ENCODE assay signal across 8 mouse cellular contexts in genomic region chr13:92483348-92483747, GRCm38 (mm10). TPM values are rescaled to one million over a fixed set of nuclear protein-coding genes. Genes with fewer than 3 reads are reported as not detected.
DNase-seq lines count a peak whose midpoint lies in the region; ATAC-seq and TF ChIP-seq lines count a peak whose summit lies in the region.

No protein-coding gene starts in this region.

- TF ChIP-seq CTCF in stomach, postnatal 0 days (IDR thresholded peaks at IDR 0.05; ENCODE audit: low read depth) = peak; percentile 76

- 11% methylated on average over 3 of the region's 3 CpGs for WGBS in embryonic facial prominence, embryonic 11.5 days
- 6% methylated on average over 3 of the region's 3 CpGs for WGBS in heart, embryonic 10.5 days
- 4% methylated on average over 3 of the region's 3 CpGs for WGBS in kidney, embryonic 15.5 days
- WGBS in liver, embryonic 13.5 days (ENCODE audit: insufficient replicate concordance) = 1% methylated on average over 3 of the region's 3 CpGs
- WGBS in stomach, postnatal 0 days = 8% methylated on average over 3 of the region's 3 CpGs

- H3K27me3 ChIP-seq in embryonic facial prominence, embryonic 11.5 days (ENCODE audit: control insufficient read depth, insufficient read depth, low read length) = no peaks in the 10 kb centered on the region
- no peaks in the 10 kb centered on the region for H3K27me3 ChIP-seq in heart, embryonic 10.5 days (ENCODE audit: insufficient read depth, poor library complexity, severe bottlenecking)
- H3K27me3 ChIP-seq in kidney, embryonic 15.5 days = no peaks in the 10 kb centered on the region
- H3K27me3 ChIP-seq in liver, embryonic 13.5 days = no peaks in the 10 kb centered on the region
- no peaks in the 10 kb centered on the region for H3K27me3 ChIP-seq in stomach, postnatal 0 days (ENCODE audit: control insufficient read depth, insufficient read depth, low read length)

- no peaks in the 10 kb centered on the region for H3K4me1 ChIP-seq in embryonic facial prominence, embryonic 11.5 days (ENCODE audit: control insufficient read depth, insufficient read depth, low read length)
- H3K4me1 ChIP-seq in heart, embryonic 10.5 days = no peaks in the 10 kb centered on the region
- H3K4me1 ChIP-seq in kidney, embryonic 15.5 days = no peaks in the 10 kb centered on the region
- 0 out of 2 replicates have a peak, but pooled peaks cover 3% of the 10 kb centered on the region for H3K4me1 ChIP-seq in liver, embryonic 13.5 days (replicated peaks)
- H3K4me1 ChIP-seq in stomach, postnatal 0 days (replicated peaks; ENCODE audit: control insufficient read depth, insufficient read depth) = no peaks in the 10 kb centered on the region

- H3K36me3 ChIP-seq in embryonic facial prominence, embryonic 11.5 days (replicated peaks; ENCODE audit: control insufficient read depth, insufficient read depth, low read depth, low read length) = no peaks in the 10 kb centered on the region
- H3K36me3 ChIP-seq in heart, embryonic 10.5 days = 0 out of 2 replicates have a peak, but pooled peaks cover 6% of the 10 kb centered on the region
- peaks cover 10% of the 10 kb centered on the region; the same call in 1 of the 2 replicates for H3K36me3 ChIP-seq in kidney, embryonic 15.5 days
- no peaks in the 10 kb centered on the region for H3K36me3 ChIP-seq in liver, embryonic 13.5 days
- H3K36me3 ChIP-seq in stomach, postnatal 0 days (ENCODE audit: control insufficient read depth, insufficient read depth, low read length) = no peaks in the 10 kb centered on the region

- DNase-seq in B cell, adult 2 months = peak; percentile 68 to 71
- DNase-seq in adrenal gland, postnatal 10 days = peak; percentile 64
- DNase-seq in embryonic facial prominence, embryonic 11.5 days (ENCODE audit: low spot score) = peak; percentile 54
- DNase-seq in heart, embryonic 10.5 days (ENCODE audit: low spot score) = peak; percentile 83
- peak; percentile 43 for DNase-seq in liver, embryonic 13.5 days
- DNase-seq in neural tube, embryonic 10.5 days (ENCODE audit: extremely low spot score, low spot score) = peak; percentile 38
- peak; percentile 57 for DNase-seq in stomach, postnatal 0 days (ENCODE audit: low spot score)

- peak overlapping the region; percentile 59 for H3K4me2 ChIP-seq in embryonic facial prominence, embryonic 11.5 days (ENCODE audit: low read depth, low read length)
- peak overlapping the region; percentile 60 for H3K4me2 ChIP-seq in kidney, embryonic 15.5 days
- peak overlapping the region; percentile 71 for H3K4me2 ChIP-seq in liver, embryonic 13.5 days
- peak overlapping the region; percentile 65 for H3K4me2 ChIP-seq in stomach, postnatal 0 days (replicated peaks; ENCODE audit: low read depth)

- peak; percentile 50; the same call in 1 of the 2 replicates for ATAC-seq in embryonic facial prominence, embryonic 11.5 days (replicated peaks; ENCODE audit: insufficient number of reproducible peaks, low FRiP score, low TSS enrichment, low read depth)
- peak; percentile 65 for ATAC-seq in kidney, embryonic 15.5 days (replicated peaks; ENCODE audit: low FRiP score)
- ATAC-seq in liver, embryonic 13.5 days (ENCODE audit: low read depth) = peak; percentile 49
- ATAC-seq in stomach, postnatal 0 days (ENCODE audit: low FRiP score, low TSS enrichment) = peak; percentile 50; the same call in 1 of the 2 replicates

- no peak for TF ChIP-seq EP300 in stomach, postnatal 0 days (optimal IDR thresholded peaks at IDR 0.05)

- H3K9ac ChIP-seq in embryonic facial prominence, embryonic 11.5 days (replicated peaks; ENCODE audit: low read length) = no peak overlapping the region
- no peak overlapping the region for H3K9ac ChIP-seq in kidney, embryonic 15.5 days
- peak overlapping the region; percentile 56 for H3K9ac ChIP-seq in liver, embryonic 13.5 days
- no peak overlapping the region for H3K9ac ChIP-seq in stomach, postnatal 0 days (ENCODE audit: low read length)

- H3K27ac ChIP-seq in embryonic facial prominence, embryonic 11.5 days (replicated peaks; ENCODE audit: low read depth, low read length) = no peak overlapping the region
- H3K27ac ChIP-seq in heart, embryonic 10.5 days = 0 out of 2 replicates have a peak overlapping the region, but pooled peaks have one; percentile 85
- peak overlapping the region; percentile 34; the same call in 1 of the 2 replicates for H3K27ac ChIP-seq in kidney, embryonic 15.5 days
- no peak overlapping the region for H3K27ac ChIP-seq in liver, embryonic 13.5 days
- no peak overlapping the region for H3K27ac ChIP-seq in stomach, postnatal 0 days (replicated peaks)

- H3K4me3 ChIP-seq in embryonic facial prominence, embryonic 11.5 days (ENCODE audit: low read depth, low read length) = peak overlapping the region; percentile 36
- H3K4me3 ChIP-seq in heart, embryonic 10.5 days = peak overlapping the region; percentile 56
- peak overlapping the region; percentile 47 for H3K4me3 ChIP-seq in kidney, embryonic 15.5 days (replicated peaks)
- H3K4me3 ChIP-seq in liver, embryonic 13.5 days (replicated peaks) = peak overlapping the region; percentile 61
- peak overlapping the region; percentile 44 for H3K4me3 ChIP-seq in stomach, postnatal 0 days (ENCODE audit: low read depth, low read length)

- no peaks in the 10 kb centered on the region for H3K9me3 ChIP-seq in embryonic facial prominence, embryonic 11.5 days (replicated peaks; ENCODE audit: control insufficient read depth, low read length)
- H3K9me3 ChIP-seq in heart, embryonic 10.5 days = no peaks in the 10 kb centered on the region
- no peaks in the 10 kb centered on the region for H3K9me3 ChIP-seq in kidney, embryonic 15.5 days (replicated peaks)
- H3K9me3 ChIP-seq in liver, embryonic 13.5 days (replicated peaks) = no peaks in the 10 kb centered on the region
- H3K9me3 ChIP-seq in stomach, postnatal 0 days (ENCODE audit: control insufficient read depth, low read length) = no peaks in the 10 kb centered on the region

RNA-seq across cellular contexts. Expression of gene Fam151b, which starts 0.5 kb away (rescaled TPM):
- total RNA-seq in adrenal gland, postnatal 10 days (2021) = 1 to 10 TPM; 4.8 to 6.2 TPM
- polyA plus RNA-seq in embryonic facial prominence, embryonic 11.5 days (2014; fragmentation: Nextera tagmentation; extraction: Ambion mirVana) = not detected in 2 replicates
- polyA plus RNA-seq in heart, embryonic 10.5 days (2016; fragmentation: Nextera tagmentation; extraction: Ambion mirVana) = not detected in 2 replicates
- 0.14 TPM in 1 of 2 replicates, not detected in the other for polyA plus RNA-seq in kidney, embryonic 15.5 days (2015; fragmentation: Nextera tagmentation; extraction: Ambion mirVana)
- polyA plus RNA-seq in liver, embryonic 13.5 days (2015; fragmentation: Nextera tagmentation; extraction: Ambion mirVana) = 0.08 TPM in 1 of 2 replicates, not detected in the other
- 0.10 and 0.22 TPM in 2 replicates for polyA plus RNA-seq in stomach, postnatal 0 days (2015; fragmentation: Nextera tagmentation; extraction: Ambion mirVana)

RNA-seq across cellular contexts. Expression of gene Zfyve16, which starts 47.3 kb away (rescaled TPM):
- total RNA-seq in adrenal gland, postnatal 10 days (2021) = 10 to 100 TPM; 18.5 to 21.5 TPM
- 15.0 and 18.5 TPM in 2 replicates for polyA plus RNA-seq in embryonic facial prominence, embryonic 11.5 days (2014; fragmentation: Nextera tagmentation; extraction: Ambion mirVana)
- polyA plus RNA-seq in heart, embryonic 10.5 days (2016; fragmentation: Nextera tagmentation; extraction: Ambion mirVana) = 10.0 and 10.1 TPM in 2 replicates
- 11.0 and 11.6 TPM in 2 replicates for polyA plus RNA-seq in kidney, embryonic 15.5 days (2015; fragmentation: Nextera tagmentation; extraction: Ambion mirVana)
- polyA plus RNA-seq in liver, embryonic 13.5 days (2015; fragmentation: Nextera tagmentation; extraction: Ambion mirVana) = 1.5 and 2.0 TPM in 2 replicates
- polyA plus RNA-seq in stomach, postnatal 0 days (2015; fragmentation: Nextera tagmentation; extraction: Ambion mirVana) = 3.9 and 4.2 TPM in 2 replicates

RNA-seq across cellular contexts. Expression of gene Ankrd34b, which starts 57.7 kb away (rescaled TPM):
- total RNA-seq in adrenal gland, postnatal 10 days (2021) = under 1 TPM; 0.39 to 0.42 TPM
- not detected in 2 replicates for polyA plus RNA-seq in embryonic facial prominence, embryonic 11.5 days (2014; fragmentation: Nextera tagmentation; extraction: Ambion mirVana)
- polyA plus RNA-seq in heart, embryonic 10.5 days (2016; fragmentation: Nextera tagmentation; extraction: Ambion mirVana) = 0.09 and 0.10 TPM in 2 replicates
- 0.21 and 0.41 TPM in 2 replicates for polyA plus RNA-seq in kidney, embryonic 15.5 days (2015; fragmentation: Nextera tagmentation; extraction: Ambion mirVana)
- polyA plus RNA-seq in liver, embryonic 13.5 days (2015; fragmentation: Nextera tagmentation; extraction: Ambion mirVana) = 0.03 TPM in 1 of 2 replicates, not detected in the other
- 0.02 and 0.08 TPM in 2 replicates for polyA plus RNA-seq in stomach, postnatal 0 days (2015; fragmentation: Nextera tagmentation; extraction: Ambion mirVana)

Comparison
In these comparisons a context has a peak if more than half of its experiments do, and no peak if none do; other contexts are left out.
1. H3K27ac ChIP-seq: peak in heart, embryonic 10.5 days (single experiment) and kidney, embryonic 15.5 days (single experiment); none in embryonic facial prominence, embryonic 11.5 days (single experiment), liver, embryonic 13.5 days (single experiment) and stomach, postnatal 0 days (single experiment).
2. Peak in every context shown above with its lines, with median percentiles within 50 percentile points of each other: DNase-seq, ATAC-seq, H3K4me2 ChIP-seq and H3K4me3 ChIP-seq.